Mouse (Mus musculus) C2C12 (cell line): ENCODE data around the gene 7530416G11Rik.

Source experiments
- CTCF ChIP-seq: IDR thresholded peaks from one replicate; pipeline ENCODE4 v1.5.1; 2011; ENCODE audit not compliant: control insufficient read depth, insufficient read depth, insufficient read length
- FOSL1 ChIP-seq: IDR thresholded peaks from one replicate; pipeline ENCODE4 v1.8.0; 2011; ENCODE audit warnings: mild to moderate bottlenecking, low read length; ENCODE audit not compliant: poor library complexity, insufficient read depth, severe bottlenecking
- MAX ChIP-seq: IDR thresholded peaks from one replicate; pipeline ENCODE4 v1.6.1; 2011; ENCODE audit warnings: mild to moderate bottlenecking, control low read depth
- MYOD1 ChIP-seq: IDR thresholded peaks from one replicate; pipeline ENCODE4 v1.6.1; 2011; ENCODE audit warnings: low read depth; ENCODE audit not compliant: control insufficient read depth, insufficient read length

DNA sequence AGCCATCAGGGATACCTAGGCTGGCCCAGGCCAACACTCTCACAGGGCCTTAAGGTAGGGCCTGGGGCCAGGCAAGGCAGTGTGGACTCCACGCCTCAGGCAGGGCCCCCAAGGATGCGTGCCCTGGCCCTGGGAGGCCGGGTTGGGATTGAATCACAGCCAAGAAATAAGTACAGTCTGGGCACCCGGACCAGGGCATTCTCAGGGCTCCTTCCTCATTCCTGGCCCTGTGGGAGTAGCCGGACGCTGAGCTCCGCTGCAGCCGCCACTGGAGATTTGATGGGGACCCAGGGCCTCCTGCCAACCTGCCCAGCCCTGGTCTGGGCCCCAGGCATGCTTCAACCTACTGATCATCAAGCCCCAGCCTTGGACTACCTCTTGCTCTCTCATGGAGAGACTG lies 31.2 kb upstream of the 7530416G11Rik start:
- TF ChIP-seq CTCF = no peak
- TF ChIP-seq FOSL1 = no peak
- no peak for TF ChIP-seq MAX
- no peak for TF ChIP-seq MYOD1
